Mouse (Mus musculus) hindbrain, embryonic 13.5 days (tissue): ENCODE data around the gene Pcdh15. TPM values are rescaled to one million over a fixed set of nuclear protein-coding genes. Genes with fewer than 3 reads are reported as not detected.

Experiments used
- ATAC-seq: fragments of 200-750 bp; cut with Nextera tagmentation; 2 replicates; pipeline ENCODE4 v1.8.0; 2017; ENCODE audit warnings: moderate TSS enrichment; ENCODE audit not compliant: low FRiP score
- H3K27ac ChIP-seq: fragments of 300-500 bp; sonication (generic); 2 replicates; pipeline ENCODE4 v1.5.1; 2015; ENCODE audit warnings: inconsistent platforms, mild to moderate bottlenecking, moderate library complexity
- H3K27me3 ChIP-seq: fragments of 300-500 bp; sonication (generic); 2 replicates; pipeline ENCODE4 v1.6.1; 2015; ENCODE audit warnings: mild to moderate bottlenecking, inconsistent platforms
- H3K36me3 ChIP-seq: fragments of 300-500 bp; sonication (generic); 2 replicates; pipeline ENCODE4 v1.6.1; 2015; ENCODE audit warnings: mild to moderate bottlenecking, inconsistent platforms
- H3K4me1 ChIP-seq: fragments of 300-500 bp; sonication (generic); replicated peaks from 2 replicates; pipeline ENCODE4 v1.6.1; 2015; ENCODE audit warnings: inconsistent platforms
- H3K4me2 ChIP-seq: fragments of 300-500 bp; sonication (generic); 2 replicates; pipeline ENCODE4 v1.6.1; 2015; ENCODE audit warnings: inconsistent platforms, mild to moderate bottlenecking, moderate library complexity
- H3K4me3 ChIP-seq: fragments of 300-500 bp; sonication (generic); 2 replicates; pipeline ENCODE4 v1.5.1; 2015; ENCODE audit warnings: mild to moderate bottlenecking, inconsistent platforms
- H3K9ac ChIP-seq: fragments of 300-500 bp; sonication (generic); 2 replicates; pipeline ENCODE4 v1.6.1; 2015; ENCODE audit warnings: mild to moderate bottlenecking, inconsistent platforms
- H3K9me3 ChIP-seq: fragments of 300-500 bp; sonication (generic); 2 replicates; pipeline ENCODE4 v1.6.1; 2016; ENCODE audit warnings: inconsistent platforms
- WGBS: fragments of 180-500 bp; shearing (Covaris S2); methylation state at CpG from one replicate; pipeline ENCODE4 v1.1.7; 2015; 5-methylcytosine and 5-hydroxymethylcytosine counted together
- polyA plus RNA-seq: library from polyadenylated mRNA; unstranded; fragments of >200 nt; fragmentation: Nextera tagmentation; extraction: Ambion mirVana; gene quantifications from 2 replicates; pipeline ENCODE4 v1.2.1, GENCODE M21; 2015

The Pcdh15 gene
- polyA plus RNA-seq, 1 experiment from 2014 or later: 8.9 TPM

DNA sequence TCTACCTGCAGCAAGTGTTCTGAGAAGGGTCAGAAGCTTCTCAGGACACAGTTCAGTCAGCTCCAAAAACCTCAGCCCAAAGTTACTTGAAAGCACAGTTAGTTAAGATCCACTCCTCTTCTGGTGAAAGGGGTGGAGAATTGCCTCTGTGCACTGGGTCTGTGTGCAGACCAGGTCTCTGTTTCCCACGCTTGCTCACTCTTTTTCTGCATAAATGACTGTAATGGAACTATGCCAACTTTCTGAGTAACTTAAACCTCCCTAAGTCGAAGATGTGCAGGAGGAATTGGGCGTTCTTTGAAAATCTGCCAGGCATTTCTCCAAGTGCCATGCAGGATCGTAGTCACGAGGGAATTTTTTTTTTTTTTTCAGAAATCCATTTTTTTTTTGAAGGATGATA is 830.6 kb downstream of the Pcdh15 start:
- no peaks in the 10 kb centered on the region for H3K4me1 ChIP-seq
- no peak for ATAC-seq
- H3K27ac ChIP-seq: no peak overlapping the region
- H3K9ac ChIP-seq: no peak overlapping the region
- H3K9me3 ChIP-seq: no peaks in the 10 kb centered on the region
- H3K27me3 ChIP-seq: no peaks in the 10 kb centered on the region
- no peak overlapping the region for H3K4me3 ChIP-seq
- WGBS: 70% methylated on average over 5 of the region's 5 CpGs
- no peaks in the 10 kb centered on the region for H3K36me3 ChIP-seq
- no peak overlapping the region for H3K4me2 ChIP-seq

DNA sequence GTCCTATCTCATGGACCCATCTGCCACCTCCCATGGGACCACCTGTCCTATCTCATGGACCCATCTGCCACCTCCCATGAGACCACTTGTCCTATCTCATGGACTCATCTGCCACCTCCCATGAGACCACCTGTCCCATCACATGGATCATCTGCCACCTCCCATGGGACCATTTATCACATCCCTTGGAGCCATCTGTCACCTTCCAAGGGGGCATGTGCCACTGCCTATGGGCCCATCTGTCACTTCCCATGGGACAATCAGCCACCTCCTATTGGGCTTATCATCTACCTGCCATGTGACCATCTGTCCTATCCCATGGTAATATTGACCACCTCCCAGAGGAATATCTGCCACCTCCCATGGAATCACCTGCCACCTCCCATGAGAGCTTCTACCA is 832.0 kb downstream of the Pcdh15 start:
- Histone ChIP-seq H3K4me3 (no peak overlapping the region), H3K36me3 (no peaks in the 10 kb centered on the region), H3K4me2 (no peak overlapping the region), H3K9me3 (no peaks in the 10 kb centered on the region), H3K27ac (no peak overlapping the region), H3K4me1 (no peaks in the 10 kb centered on the region), H3K27me3 (no peaks in the 10 kb centered on the region), H3K9ac (no peak overlapping the region)
- ATAC-seq: no peak

DNA sequence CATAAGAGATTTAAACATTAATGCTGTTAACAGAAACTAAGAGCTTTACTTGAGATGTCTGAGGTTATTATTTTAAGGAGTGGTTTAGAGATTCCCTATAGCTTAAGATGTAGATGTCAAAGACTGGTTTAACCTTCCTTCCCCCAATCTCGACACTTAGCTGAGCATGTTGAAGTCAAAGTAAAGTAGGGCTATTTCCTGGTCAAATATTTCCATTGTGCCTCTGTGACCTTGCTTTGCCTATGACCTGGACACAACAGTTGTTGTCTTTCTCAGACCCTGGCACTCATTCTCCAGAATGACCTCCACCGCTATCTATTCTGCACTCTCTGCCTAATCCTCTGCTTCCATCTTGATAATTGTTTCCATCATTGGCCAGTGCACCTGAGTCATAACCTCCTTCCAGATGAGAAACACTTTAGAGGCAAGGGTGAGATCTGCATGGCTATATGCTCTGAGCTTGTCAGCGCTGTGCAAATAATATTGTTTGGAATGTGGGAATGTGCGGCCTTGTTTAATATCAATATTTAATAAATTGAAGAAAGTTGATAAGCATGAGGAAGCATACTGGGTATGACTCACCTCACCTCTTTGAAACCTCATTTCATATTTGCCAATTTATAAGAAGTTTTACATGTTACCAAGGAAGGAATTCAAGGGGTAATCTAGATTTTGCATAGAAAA is 833.0 kb downstream of the Pcdh15 start:
- H3K27me3 ChIP-seq: no peaks in the 10 kb centered on the region

DNA sequence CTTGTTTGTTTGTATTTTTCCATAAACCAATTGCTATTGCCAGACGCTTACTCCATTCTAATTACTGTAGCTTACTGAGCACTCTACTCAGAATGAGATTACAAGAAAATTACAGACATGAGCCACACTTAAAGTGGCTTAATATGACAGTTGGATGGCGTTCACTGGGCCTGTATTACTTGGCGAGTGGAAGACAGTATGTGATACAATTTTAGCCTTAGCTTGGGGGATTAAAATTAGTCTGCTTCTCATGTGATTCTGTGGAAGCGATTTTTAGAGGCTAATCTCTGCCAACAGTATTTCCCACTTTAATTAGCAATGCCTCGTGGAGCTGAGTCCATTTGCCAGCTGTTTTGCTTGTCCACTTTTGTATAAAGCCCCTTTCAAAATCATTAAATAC is 837.0 kb downstream of the Pcdh15 start:
- no peak for ATAC-seq
- H3K9me3 ChIP-seq: no peaks in the 10 kb centered on the region
- H3K4me1 ChIP-seq: no peaks in the 10 kb centered on the region
- 68% methylated on average over 5 of the region's 5 CpGs for WGBS
- no peak overlapping the region for H3K4me3 ChIP-seq
- no peak overlapping the region for H3K4me2 ChIP-seq
- H3K9ac ChIP-seq: no peak overlapping the region
- H3K36me3 ChIP-seq: no peaks in the 10 kb centered on the region
- H3K27ac ChIP-seq: no peak overlapping the region
- H3K27me3 ChIP-seq: no peaks in the 10 kb centered on the region

More for the DNA sequence above, 833.0 kb downstream of the Pcdh15 start:
- Histone ChIP-seq H3K4me2 (no peak overlapping the region), H3K27ac (no peak overlapping the region), H3K9me3 (no peaks in the 10 kb centered on the region), H3K9ac (no peak overlapping the region), H3K36me3 (no peaks in the 10 kb centered on the region), H3K4me3 (no peak overlapping the region), H3K4me1 (no peaks in the 10 kb centered on the region)
- 93% methylated on average over 4 of the region's 4 CpGs for WGBS
- ATAC-seq: no peak

GRCm38 (mm10) chr10:73938989-73939388 is 839.8 kb downstream of the Pcdh15 start:
- H3K9ac ChIP-seq: no peak overlapping the region
- no peak overlapping the region for H3K4me2 ChIP-seq
- no peaks in the 10 kb centered on the region for H3K4me1 ChIP-seq
- ATAC-seq: peak; percentile 49; the same call in 1 of the 2 replicates
- no peak overlapping the region for H3K4me3 ChIP-seq
- H3K36me3 ChIP-seq: no peaks in the 10 kb centered on the region
- no peaks in the 10 kb centered on the region for H3K9me3 ChIP-seq
- H3K27ac ChIP-seq: no peak overlapping the region
- 53% methylated on average over 3 of the region's 3 CpGs for WGBS
- no peaks in the 10 kb centered on the region for H3K27me3 ChIP-seq

- Histone ChIP-seq H3K4me1 (no peaks in the 10 kb centered on the region), H3K9ac (no peak overlapping the region), H3K27ac (no peak overlapping the region), H3K4me3 (no peak overlapping the region), H3K27me3 (no peaks in the 10 kb centered on the region), H3K4me2 (no peak overlapping the region), H3K9me3 (no peaks in the 10 kb centered on the region), H3K36me3 (no peaks in the 10 kb centered on the region)
- no peak for ATAC-seq
- 57% methylated on average over 2 of the region's 2 CpGs for WGBS
Measured at GRCm38 (mm10) chr10:73947799-73948198, 848.7 kb downstream of the Pcdh15 start.

GRCm38 (mm10) chr10:73953362-73953761 is 854.2 kb downstream of the Pcdh15 start:
- no peaks in the 10 kb centered on the region for H3K36me3 ChIP-seq
- no peak overlapping the region for H3K4me2 ChIP-seq
- 88% methylated on average over 4 of the region's 4 CpGs for WGBS
- H3K4me1 ChIP-seq: no peaks in the 10 kb centered on the region
- no peak overlapping the region for H3K4me3 ChIP-seq
- H3K27me3 ChIP-seq: no peaks in the 10 kb centered on the region
- no peak overlapping the region for H3K27ac ChIP-seq
- no peaks in the 10 kb centered on the region for H3K9me3 ChIP-seq
- ATAC-seq: no peak
- no peak overlapping the region for H3K9ac ChIP-seq

DNA sequence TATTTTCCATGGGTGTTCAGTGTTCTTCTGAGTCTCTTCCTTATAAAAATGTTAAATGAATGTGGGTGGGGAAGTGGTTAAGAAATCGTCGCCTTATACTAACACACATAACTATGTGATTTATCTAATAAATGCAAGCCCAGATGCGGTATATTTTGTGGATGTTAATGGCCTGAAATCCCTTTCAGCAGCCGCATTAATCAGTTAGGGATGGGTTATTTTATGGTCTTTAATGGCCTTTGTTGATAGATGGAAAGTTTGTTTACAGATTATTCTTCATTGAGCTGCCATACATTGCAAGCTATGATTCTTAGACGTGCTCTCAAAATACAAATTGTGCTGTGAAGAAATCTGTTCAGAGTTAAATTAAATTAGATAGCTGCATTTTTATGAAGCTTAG is 884.9 kb downstream of the Pcdh15 start:
- no peaks in the 10 kb centered on the region for H3K27me3 ChIP-seq
- no peak for ATAC-seq
- H3K27ac ChIP-seq: no peak overlapping the region

DNA sequence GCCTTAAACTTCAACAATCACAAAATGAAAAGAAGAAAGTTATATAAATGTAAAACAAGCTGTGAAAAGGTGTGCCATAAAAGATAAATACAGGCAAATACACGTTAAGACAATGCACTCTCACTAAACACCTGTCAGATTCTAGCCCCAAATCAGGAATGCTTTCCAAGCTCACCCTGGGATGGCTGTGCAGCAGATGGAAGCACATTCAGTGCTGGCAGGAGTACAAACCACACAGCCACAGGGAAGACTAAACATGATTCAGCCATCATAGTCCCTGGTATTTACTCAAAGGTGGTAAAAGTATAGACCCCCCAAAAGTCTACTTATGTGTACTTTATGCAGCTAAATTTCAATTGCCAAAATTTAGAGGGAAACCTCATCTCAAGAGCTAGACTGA is 909.7 kb downstream of the Pcdh15 start:
- no peak overlapping the region for H3K4me3 ChIP-seq
- no peak overlapping the region for H3K9ac ChIP-seq
- H3K4me2 ChIP-seq: no peak overlapping the region
- H3K27ac ChIP-seq: no peak overlapping the region
- H3K4me1 ChIP-seq: no peaks in the 10 kb centered on the region
- 55% methylated on average over 1 of the region's 1 CpGs for WGBS
- no peaks in the 10 kb centered on the region for H3K36me3 ChIP-seq
- ATAC-seq: no peak
- H3K27me3 ChIP-seq: no peaks in the 10 kb centered on the region
- no peaks in the 10 kb centered on the region for H3K9me3 ChIP-seq

More for the DNA sequence above, 884.9 kb downstream of the Pcdh15 start:
- 42% methylated on average over 5 of the region's 5 CpGs for WGBS
- H3K4me3 ChIP-seq: no peak overlapping the region
- no peaks in the 10 kb centered on the region for H3K9me3 ChIP-seq
- H3K9ac ChIP-seq: no peak overlapping the region
- H3K4me1 ChIP-seq: no peaks in the 10 kb centered on the region
- H3K4me2 ChIP-seq: no peak overlapping the region
- no peaks in the 10 kb centered on the region for H3K36me3 ChIP-seq

DNA sequence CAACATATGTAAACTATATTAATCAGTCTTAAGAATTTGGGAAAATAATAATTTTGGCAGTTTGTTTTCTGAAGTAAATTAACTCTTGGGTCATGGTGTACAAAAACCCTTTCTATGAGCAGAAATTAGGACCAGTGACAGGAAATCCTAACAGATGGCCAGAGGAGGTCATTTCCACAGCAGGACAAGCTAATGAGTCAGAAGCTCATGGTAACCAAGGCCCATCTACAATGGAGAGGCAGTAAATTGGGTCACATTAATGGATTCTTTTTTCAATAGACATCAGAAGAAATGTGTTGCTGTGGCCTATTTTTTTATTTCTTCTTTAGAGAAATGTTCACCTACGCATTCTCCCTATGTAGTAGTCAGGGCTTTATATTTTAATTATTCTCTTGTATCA is 923.9 kb downstream of the Pcdh15 start:
- Histone ChIP-seq H3K27ac (no peak overlapping the region), H3K36me3 (no peaks in the 10 kb centered on the region), H3K27me3 (no peaks in the 10 kb centered on the region), H3K9ac (no peak overlapping the region), H3K4me1 (no peaks in the 10 kb centered on the region), H3K4me3 (no peak overlapping the region), H3K9me3 (no peaks in the 10 kb centered on the region), H3K4me2 (no peak overlapping the region)
- 81% methylated on average over 1 of the region's 1 CpGs for WGBS
- no peak for ATAC-seq

DNA sequence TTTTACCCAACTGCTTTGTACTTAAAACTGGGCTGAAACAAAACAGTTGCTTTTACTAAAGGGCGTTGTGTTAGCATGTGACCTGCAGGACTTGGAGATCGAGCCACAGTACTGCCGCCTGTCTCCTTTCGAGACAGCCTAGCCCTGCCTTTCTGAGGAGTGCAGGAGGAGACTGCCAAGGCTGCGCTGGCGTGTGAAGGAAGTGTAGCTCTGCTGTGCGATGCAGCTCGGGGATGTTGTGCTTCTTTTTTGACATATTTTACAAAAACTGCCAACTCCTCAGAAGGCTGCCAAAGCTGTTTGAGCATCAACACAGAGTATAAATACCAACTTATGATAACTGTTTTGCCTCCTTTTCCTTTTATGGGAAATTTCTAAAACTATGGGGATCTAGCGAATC is 953.9 kb downstream of the Pcdh15 start:
- Histone ChIP-seq H3K4me1 (no peaks in the 10 kb centered on the region), H3K9ac (no peak overlapping the region), H3K27me3 (no peaks in the 10 kb centered on the region), H3K4me2 (no peak overlapping the region), H3K36me3 (no peaks in the 10 kb centered on the region), H3K9me3 (no peaks in the 10 kb centered on the region), H3K27ac (no peak overlapping the region), H3K4me3 (no peak overlapping the region)
- no peak for ATAC-seq
- 66% methylated on average over 9 of the region's 9 CpGs for WGBS

GRCm38 (mm10) chr10:74086653-74087052 is 987.5 kb downstream of the Pcdh15 start:
- no peak for ATAC-seq
- no peaks in the 10 kb centered on the region for H3K4me1 ChIP-seq
- H3K9ac ChIP-seq: no peak overlapping the region
- no peak overlapping the region for H3K4me3 ChIP-seq
- no peak overlapping the region for H3K27ac ChIP-seq
- WGBS: 87% methylated on average over 4 of the region's 4 CpGs
- H3K4me2 ChIP-seq: no peak overlapping the region
- H3K9me3 ChIP-seq: no peaks in the 10 kb centered on the region
- H3K27me3 ChIP-seq: no peaks in the 10 kb centered on the region
- no peaks in the 10 kb centered on the region for H3K36me3 ChIP-seq

DNA sequence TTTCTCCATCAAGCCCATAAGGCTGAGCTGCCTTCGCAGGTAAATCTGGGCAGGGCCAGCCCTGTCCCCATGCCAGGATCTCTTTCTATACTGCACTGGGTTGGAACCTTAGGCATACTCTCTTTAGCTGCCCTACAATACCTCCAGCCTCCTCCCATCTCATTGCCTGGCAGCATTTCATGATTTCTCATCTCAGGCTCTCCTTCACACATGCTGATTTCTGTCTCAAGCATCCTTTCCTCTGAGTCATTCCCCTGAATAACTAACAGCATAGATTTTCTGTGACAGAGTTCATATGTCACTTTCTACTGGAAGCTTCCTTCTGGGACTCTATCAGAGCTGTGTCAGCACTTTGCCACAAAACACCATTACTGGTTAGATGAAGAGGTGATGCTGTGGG is 999.2 kb downstream of the Pcdh15 start:
- WGBS: 100% methylated on average over 1 of the region's 1 CpGs
- Histone ChIP-seq H3K27ac (no peak overlapping the region), H3K4me1 (no peaks in the 10 kb centered on the region), H3K27me3 (no peaks in the 10 kb centered on the region), H3K9me3 (no peaks in the 10 kb centered on the region), H3K9ac (no peak overlapping the region), H3K4me2 (no peak overlapping the region), H3K4me3 (no peak overlapping the region), H3K36me3 (no peaks in the 10 kb centered on the region)
- ATAC-seq: no peak
